Mouse (Mus musculus) heart, adult 2 months (tissue): ENCODE data around the gene Lamtor1.

Source experiments
- CTCF ChIP-seq: fragments of 200-600 bp; IDR thresholded peaks from 2 replicates; pipeline ENCODE4 v1.8.1; 2022; ENCODE audit warnings: antibody characterized with exemption, mild to moderate bottlenecking, moderate library complexity
- EP300 ChIP-seq: fragments of 200-500 bp; IDR thresholded peaks from 2 replicates; pipeline ENCODE4 v1.6.1; 2011; ENCODE audit warnings: low read depth, low read length, control low read depth; ENCODE audit not compliant: insufficient read depth
- POLR2A ChIP-seq: fragments of 200-500 bp; IDR thresholded peaks from 2 replicates; pipeline ENCODE4 v1.6.1; 2011; ENCODE audit warnings: mild to moderate bottlenecking, low read depth, low read length, control low read depth; ENCODE audit not compliant: insufficient read depth

DNA sequence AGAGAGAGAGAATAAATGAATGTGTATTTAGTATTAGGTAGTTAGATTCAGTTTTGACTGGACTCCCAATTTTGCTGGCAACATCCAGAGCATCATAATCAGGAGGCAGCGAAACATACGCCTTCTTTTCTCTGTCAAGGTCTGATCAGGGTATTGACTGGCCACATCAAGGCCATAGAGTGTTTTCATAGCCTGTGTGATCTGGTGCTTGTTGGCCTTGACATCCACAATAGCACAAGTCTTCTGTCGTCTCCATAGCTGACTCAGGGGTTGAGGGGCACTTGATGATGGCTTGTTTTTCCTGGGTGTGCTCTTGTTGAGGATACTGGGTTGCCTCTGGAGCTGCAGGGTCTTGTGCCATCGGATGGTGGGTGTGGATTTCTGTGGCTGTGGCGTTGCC, 51.2 kb downstream of the Lamtor1 start:
- no peak for TF ChIP-seq CTCF
- TF ChIP-seq EP300, result no peak
- TF ChIP-seq POLR2A, result no peak
